Mouse (Mus musculus) heart, embryonic 15.5 days (tissue): ENCODE measurements around the gene Ppp2r5e. TPM values are rescaled to one million over a fixed set of nuclear protein-coding genes. Genes with fewer than 3 reads are reported as not detected.

Experiments used
- ATAC-seq: fragments of 200-750 bp; cut with Nextera tagmentation; replicated peaks from 2 replicates; pipeline ENCODE4 v1.8.0; 2017; ENCODE audit warnings: low read depth, moderate TSS enrichment; ENCODE audit not compliant: insufficient number of reproducible peaks, insufficient read depth, low FRiP score
- H3K27ac ChIP-seq: fragments of 300-500 bp; sonication (generic); 2 replicates; pipeline ENCODE4 v1.5.1; 2015; ENCODE audit warnings: mild to moderate bottlenecking, inconsistent platforms
- H3K27me3 ChIP-seq: fragments of 300-500 bp; sonication (generic); 2 replicates; pipeline ENCODE4 v1.6.1; 2015; ENCODE audit warnings: inconsistent platforms
- H3K36me3 ChIP-seq: fragments of 300-500 bp; sonication (generic); 2 replicates; pipeline ENCODE4 v1.6.1; 2015; ENCODE audit warnings: mild to moderate bottlenecking, inconsistent platforms
- H3K4me1 ChIP-seq: fragments of 300-500 bp; sonication (generic); replicated peaks from 2 replicates; pipeline ENCODE4 v1.6.1; 2015; ENCODE audit warnings: inconsistent platforms
- H3K4me2 ChIP-seq: fragments of 300-500 bp; sonication (generic); 2 replicates; pipeline ENCODE4 v1.6.1; 2015; ENCODE audit warnings: inconsistent platforms, mild to moderate bottlenecking, moderate library complexity
- H3K4me3 ChIP-seq: fragments of 300-500 bp; sonication (generic); 2 replicates; pipeline ENCODE4 v1.5.1; 2015; ENCODE audit warnings: mild to moderate bottlenecking, inconsistent platforms
- H3K9ac ChIP-seq: fragments of 300-500 bp; sonication (generic); 2 replicates; pipeline ENCODE4 v1.6.1; 2015; ENCODE audit warnings: mild to moderate bottlenecking, inconsistent platforms
- H3K9me3 ChIP-seq: fragments of 300-500 bp; sonication (generic); replicated peaks from 2 replicates; pipeline ENCODE4 v1.6.1; 2016; ENCODE audit warnings: inconsistent platforms
- WGBS: fragments of 180-500 bp; shearing (Covaris S2); methylation state at CpG from one replicate; pipeline ENCODE4 v1.1.7; 2015; ENCODE audit warnings: mixed read lengths; 5-methylcytosine and 5-hydroxymethylcytosine counted together
- polyA plus RNA-seq: library from polyadenylated mRNA; unstranded; fragments of >200 nt; fragmentation: Nextera tagmentation; extraction: Ambion mirVana; gene quantifications from 2 replicates; pipeline ENCODE4 v1.2.1, GENCODE M21; 2015

The Ppp2r5e gene
- polyA plus RNA-seq, 1 experiment from 2014 or later, result 11.4 TPM

DNA sequence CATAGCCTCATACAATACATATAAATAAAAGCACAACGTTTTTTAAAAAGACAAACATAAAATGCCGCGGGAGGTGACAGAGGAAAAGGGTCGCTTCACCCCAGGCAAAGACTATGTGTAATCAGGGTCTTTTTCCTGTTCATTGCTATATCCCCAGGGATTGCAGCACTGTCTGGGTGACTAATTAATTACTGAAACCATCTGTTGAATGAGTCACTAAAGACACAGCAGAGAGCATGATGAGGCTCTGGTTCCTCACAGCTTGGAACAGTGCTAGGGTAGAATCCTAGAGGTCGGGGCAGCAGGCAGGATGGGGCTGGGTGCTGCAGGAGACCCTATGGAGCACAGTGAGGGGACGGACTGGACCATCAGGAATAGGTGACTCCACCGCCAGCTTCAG is 170.2 kb downstream of the Ppp2r5e start:
- Histone ChIP-seq H3K4me1 (no peaks in the 10 kb centered on the region), H3K36me3 (no peaks in the 10 kb centered on the region), H3K4me3 (no peak overlapping the region), H3K27me3 (no peaks in the 10 kb centered on the region), H3K9ac (no peak overlapping the region), H3K9me3 (no peaks in the 10 kb centered on the region), H3K4me2 (no peak overlapping the region), H3K27ac (no peak overlapping the region)
- 75% methylated on average over 7 of the region's 7 CpGs for WGBS
- no peak for ATAC-seq

- WGBS, result 83% methylated on average over 4 of the region's 4 CpGs
- no peaks in the 10 kb centered on the region for H3K36me3 ChIP-seq
- no peak overlapping the region for H3K9ac ChIP-seq
- H3K27ac ChIP-seq, result no peak overlapping the region
- no peak overlapping the region for H3K4me2 ChIP-seq
- ATAC-seq, result no peak
- H3K27me3 ChIP-seq, result no peaks in the 10 kb centered on the region
- no peak overlapping the region for H3K4me3 ChIP-seq
- no peaks in the 10 kb centered on the region for H3K4me1 ChIP-seq
- H3K9me3 ChIP-seq, result no peaks in the 10 kb centered on the region
Observed at GRCm38 (mm10) chr12:75424817-75425216, 171.2 kb downstream of the Ppp2r5e start.

GRCm38 (mm10) chr12:75424359-75424758 is 171.7 kb downstream of the Ppp2r5e start:
- Histone ChIP-seq H3K4me3 (no peak overlapping the region), H3K4me2 (no peak overlapping the region), H3K9me3 (no peaks in the 10 kb centered on the region), H3K27ac (no peak overlapping the region), H3K4me1 (no peaks in the 10 kb centered on the region), H3K27me3 (no peaks in the 10 kb centered on the region), H3K36me3 (no peaks in the 10 kb centered on the region), H3K9ac (no peak overlapping the region)
- ATAC-seq, result no peak
- 61% methylated on average over 7 of the region's 7 CpGs for WGBS

DNA sequence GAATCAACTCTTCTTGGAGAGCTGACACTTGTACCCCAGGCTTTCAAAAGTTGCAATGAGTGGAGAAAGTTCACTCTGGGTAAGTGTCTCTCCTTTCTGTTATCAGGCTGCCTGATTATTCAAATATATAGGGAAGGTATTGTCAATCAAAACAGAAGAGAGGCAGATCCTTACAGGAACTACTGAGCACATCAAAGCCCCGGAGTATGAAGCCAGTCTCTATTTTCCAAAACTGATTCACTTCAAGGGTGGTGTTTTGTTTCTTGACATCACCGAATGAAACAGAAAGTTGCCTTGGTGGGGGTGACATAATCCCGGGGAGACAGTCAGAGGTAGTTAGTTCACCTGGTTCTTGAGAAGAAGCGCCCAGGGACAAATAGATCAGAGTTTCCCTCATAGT is 179.4 kb downstream of the Ppp2r5e start, which contains the start of gene Gphb5:
Gene Gphb5 (minus strand): TSS at position 101 of the 400 bp plus-strand sequence.
- Histone ChIP-seq H3K27ac (no peak within 1 kb of the TSS), H3K9ac (no peak within 1 kb of the TSS), H3K4me3 (no peak within 1 kb of the TSS), H3K36me3 (no peaks in the 10 kb centered on the region), H3K4me1 (no peaks in the 10 kb centered on the region), H3K4me2 (no peak within 1 kb of the TSS), H3K27me3 (no peaks in the 10 kb centered on the region), H3K9me3 (no peaks in the 10 kb centered on the region)
- no peak for ATAC-seq
- WGBS, result 84% methylated on average over 4 of the region's 4 CpGs

GRCm38 (mm10) chr12:75414991-75415390 is 181.1 kb downstream of the Ppp2r5e start:
- H3K9me3 ChIP-seq, result no peaks in the 10 kb centered on the region
- H3K4me3 ChIP-seq, result no peak overlapping the region
- no peaks in the 10 kb centered on the region for H3K4me1 ChIP-seq
- ATAC-seq, result no peak
- no peak overlapping the region for H3K4me2 ChIP-seq
- 70% methylated on average over 6 of the region's 6 CpGs for WGBS
- no peak overlapping the region for H3K27ac ChIP-seq
- no peaks in the 10 kb centered on the region for H3K36me3 ChIP-seq
- H3K9ac ChIP-seq, result no peak overlapping the region
- H3K27me3 ChIP-seq, result no peaks in the 10 kb centered on the region

- no peak overlapping the region for H3K4me3 ChIP-seq
- no peaks in the 10 kb centered on the region for H3K27me3 ChIP-seq
- H3K36me3 ChIP-seq, result no peaks in the 10 kb centered on the region
- H3K27ac ChIP-seq, result no peak overlapping the region
- H3K9me3 ChIP-seq, result no peaks in the 10 kb centered on the region
- ATAC-seq, result no peak
- H3K9ac ChIP-seq, result no peak overlapping the region
- H3K4me2 ChIP-seq, result no peak overlapping the region
- WGBS, result 71% methylated on average over 9 of the region's 9 CpGs
- H3K4me1 ChIP-seq, result no peaks in the 10 kb centered on the region
Observed at GRCm38 (mm10) chr12:75412964-75413363, 183.1 kb downstream of the Ppp2r5e start.

Other genes starting within 250 kb of the Ppp2r5e start
- gene Gphb5, start 179.5 kb downstream of the Ppp2r5e start, polyA plus RNA-seq, result not detected in 2 replicates
- gene Wdr89, start 73.3 kb upstream of the Ppp2r5e start, polyA plus RNA-seq, result 6.7 and 7.2 TPM in 2 replicates
- 13.8 and 17.5 TPM in 2 replicates for gene Sgpp1, start 139.5 kb upstream of the Ppp2r5e start, polyA plus RNA-seq
- gene Syne2, start 221.9 kb upstream of the Ppp2r5e start, polyA plus RNA-seq, result 38.7 and 45.7 TPM in 2 replicates